Mouse (Mus musculus): ENCODE data around the gene Lif. TPM values are rescaled to one million over a fixed set of nuclear protein-coding genes. Genes with fewer than 3 reads are reported as not detected.

Gene Lif
- total and polyA plus RNA-seq, 3 experiments: 0.27 to 0.31 TPM; not detected in 1

DNA sequence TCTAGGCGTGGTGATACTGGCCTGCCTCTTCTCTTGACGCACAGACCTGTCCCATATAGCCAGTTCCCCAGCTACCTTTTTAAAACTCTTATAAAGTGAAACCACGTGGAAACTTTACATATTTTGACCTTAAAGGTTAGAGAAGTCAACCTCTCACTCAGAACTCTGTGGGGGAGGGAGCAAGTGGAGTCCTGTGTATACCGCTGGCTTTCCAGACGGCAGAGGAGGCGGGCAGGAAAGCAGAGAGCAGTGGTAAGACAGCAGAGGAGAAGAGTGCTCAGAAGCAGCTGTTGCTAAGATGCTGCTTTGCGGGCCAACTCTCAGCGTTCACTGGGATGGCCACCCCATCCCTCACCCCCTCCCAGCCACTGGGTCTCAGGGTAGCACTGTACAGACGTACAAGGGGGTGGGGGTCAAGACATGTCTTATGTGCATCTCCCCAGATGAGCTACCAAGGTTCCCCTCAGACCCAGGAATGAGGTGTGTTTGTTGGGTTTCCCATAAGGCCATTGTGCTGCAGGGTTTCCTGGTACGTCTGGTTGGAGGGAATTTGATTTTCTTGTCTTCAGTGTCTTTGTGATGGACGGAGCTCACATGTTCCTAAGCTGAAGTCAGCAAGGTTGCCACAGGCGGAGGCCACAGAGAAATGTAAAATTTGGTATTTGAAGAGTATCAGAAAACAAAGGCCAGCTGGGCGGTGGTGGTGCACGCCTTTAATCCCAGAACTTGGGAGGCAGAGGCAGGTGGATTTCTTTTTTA, 10.0 kb upstream of the Lif start:
- H3K27me3 ChIP-seq (ENCODE audit: control insufficient read depth in 1 of 2, insufficient read depth in 2 of 2, low read length in 2 of 2): no peaks in the 10 kb centered on the region
- H3K27ac ChIP-seq (ENCODE audit: control insufficient read depth, low read depth, low read length): no peak overlapping the region
- peaks cover 2 to 19% of the 10 kb centered on the region in 2 experiments; a peak in 3 of 4 replicates for H3K4me1 ChIP-seq (ENCODE audit: control insufficient read depth in 1 of 2, insufficient read depth in 2 of 2, low read length in 2 of 2)

DNA sequence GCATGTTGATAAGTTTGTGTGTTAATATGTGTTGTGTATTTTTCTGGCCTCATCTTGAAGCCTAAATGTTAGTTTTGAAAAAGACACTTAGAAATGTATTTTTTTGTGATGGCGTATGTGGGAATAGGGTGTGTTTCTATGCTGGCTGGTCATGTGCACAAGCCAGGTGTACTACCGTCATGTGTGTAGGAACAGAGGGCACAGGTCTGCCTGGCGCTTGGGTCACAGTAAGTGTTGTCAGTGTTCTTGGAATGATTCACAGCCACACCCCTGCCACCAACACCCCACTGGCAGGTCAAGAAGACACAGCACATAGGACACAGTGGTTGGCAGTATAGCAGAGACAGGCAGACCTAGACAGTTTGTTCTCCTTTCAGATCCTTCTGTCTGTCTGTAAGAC, 8.2 kb upstream of the Lif start:
- no peaks in the 10 kb centered on the region for H3K27me3 ChIP-seq (ENCODE audit: control insufficient read depth in 1 of 2, insufficient read depth in 2 of 2, low read length in 2 of 2)
- H3K4me1 ChIP-seq (ENCODE audit: control insufficient read depth in 1 of 2, insufficient read depth in 2 of 2, low read length in 2 of 2): peaks cover 2 to 19% of the 10 kb centered on the region in 2 experiments; a peak in 3 of 4 replicates
- no peak overlapping the region for H3K9ac ChIP-seq (ENCODE audit: control insufficient read depth, low read depth, low read length, poor library complexity, severe bottlenecking)
- no peaks in the 10 kb centered on the region for H3K79me2 ChIP-seq (ENCODE audit: control insufficient read depth, insufficient read depth, low read length, poor library complexity)
- no peaks in the 10 kb centered on the region for H3K9me3 ChIP-seq (replicated peaks; ENCODE audit: insufficient read depth, low read length)
- no peak overlapping the region for H3K27ac ChIP-seq (ENCODE audit: control insufficient read depth, low read depth, low read length)
- TF ChIP-seq MAFK (IDR thresholded peaks at IDR 0.05; ENCODE audit: borderline replicate concordance, low read depth, low read length): no peak
- no peak for TF ChIP-seq USF1 (IDR thresholded peaks at IDR 0.05; ENCODE audit: low read depth, low read length)
- TF ChIP-seq SMC3 (IDR thresholded peaks at IDR 0.05; ENCODE audit: low read depth, low read length): no peak
- no peak for TF ChIP-seq SIN3A (IDR thresholded peaks at IDR 0.05; ENCODE audit: low read length)
- TF ChIP-seq KAT2A (conservative IDR thresholded peaks at IDR 0.05; ENCODE audit: low read depth, low read length): no peak
- no peak for TF ChIP-seq NELFE (IDR thresholded peaks at IDR 0.05; ENCODE audit: low read depth, low read length)
- no peak for TF ChIP-seq E2F4 (IDR thresholded peaks at IDR 0.05; ENCODE audit: borderline replicate concordance, low read depth, low read length)
- no peak overlapping the region for H3K4me3 ChIP-seq (ENCODE audit: control insufficient read depth in 1 of 2, insufficient read depth in 1 of 2, low read depth in 2 of 2, low read length in 2 of 2)
- peaks cover 0 to 25% of the 10 kb centered on the region in 2 experiments; a peak in 2 of 4 replicates for H3K36me3 ChIP-seq (ENCODE audit: control insufficient read depth in 1 of 2, insufficient read depth in 2 of 2, low read length in 2 of 2)
- DNase-seq (ENCODE audit: low read depth, low spot score): no peak

More for the DNA sequence above, 10.0 kb upstream of the Lif start:
- no peak for DNase-seq (ENCODE audit: low read depth, low spot score)
- H3K4me3 ChIP-seq (ENCODE audit: control insufficient read depth in 1 of 2, insufficient read depth in 1 of 2, low read depth in 2 of 2, low read length in 2 of 2): no peak overlapping the region
- H3K36me3 ChIP-seq (ENCODE audit: control insufficient read depth in 1 of 2, insufficient read depth in 2 of 2, low read length in 2 of 2): peaks cover 0 to 25% of the 10 kb centered on the region in 2 experiments; a peak in 2 of 4 replicates
- H3K9me3 ChIP-seq (replicated peaks; ENCODE audit: insufficient read depth, low read length): no peaks in the 10 kb centered on the region
- H3K79me2 ChIP-seq (ENCODE audit: control insufficient read depth, insufficient read depth, low read length, poor library complexity): no peaks in the 10 kb centered on the region
- H3K9ac ChIP-seq (ENCODE audit: control insufficient read depth, low read depth, low read length, poor library complexity, severe bottlenecking): no peak overlapping the region
- no peak for TF ChIP-seq MXI1 (IDR thresholded peaks at IDR 0.05; ENCODE audit: low read depth, low read length)
- TF ChIP-seq RCOR1 (IDR thresholded peaks at IDR 0.05; ENCODE audit: low read depth, low read length): no peak
- no peak for TF ChIP-seq EP300 (IDR thresholded peaks at IDR 0.05; ENCODE audit: low read depth in 1 of 2, low read length in 2 of 2)
- no peak for TF ChIP-seq ZNF384 (IDR thresholded peaks at IDR 0.05; ENCODE audit: low read depth, low read length)
- no peak for TF ChIP-seq TAL1 (IDR thresholded peaks at IDR 0.05; ENCODE audit: low read length)
- no peak for TF ChIP-seq NRF1 (IDR thresholded peaks at IDR 0.05; ENCODE audit: insufficient read depth, low read depth, low read length, poor library complexity, severe bottlenecking)
- TF ChIP-seq ELF1 (IDR thresholded peaks at IDR 0.05; ENCODE audit: low read depth, low read length): no peak
- no peak for TF ChIP-seq GATA1 (IDR thresholded peaks at IDR 0.05; ENCODE audit: low read depth, low read length)
- no peak for TF ChIP-seq BHLHE40 (IDR thresholded peaks at IDR 0.05; ENCODE audit: borderline replicate concordance, low read depth, low read length)
- TF ChIP-seq JUND (IDR thresholded peaks at IDR 0.05; ENCODE audit: low read depth, low read length): no peak
- no peak for TF ChIP-seq CTCF (IDR thresholded peaks at IDR 0.05 in 2 of 3, conservative IDR thresholded peaks at IDR 0.05 in 1 of 3; ENCODE audit: control insufficient read depth in 1 of 3, insufficient read depth in 1 of 3, low read depth in 2 of 3, low read length in 3 of 3, poor library complexity in 1 of 3, severe bottlenecking in 1 of 3)
- TF ChIP-seq ZKSCAN1 (IDR thresholded peaks at IDR 0.05; ENCODE audit: low read depth, low read length): no peak
- TF ChIP-seq POLR2A (IDR thresholded peaks at IDR 0.05; ENCODE audit: control insufficient read depth in 1 of 2, insufficient read depth in 1 of 2, low read depth in 1 of 2, low read length in 2 of 2, poor library complexity in 1 of 2): no peak
- no peak for TF ChIP-seq SIN3A (IDR thresholded peaks at IDR 0.05; ENCODE audit: low read length)
- no peak for TF ChIP-seq CHD1 (IDR thresholded peaks at IDR 0.05; ENCODE audit: low read depth, low read length)
- TF ChIP-seq POLR2AphosphoS2 (IDR thresholded peaks at IDR 0.05; ENCODE audit: low read length): no peak
- TF ChIP-seq MAX (IDR thresholded peaks at IDR 0.05; ENCODE audit: low read length): no peak
- TF ChIP-seq ETS1 (IDR thresholded peaks at IDR 0.05; ENCODE audit: low read depth, low read length): no peak
- no peak for TF ChIP-seq RAD21 (IDR thresholded peaks at IDR 0.05; ENCODE audit: low read depth, low read length)
- TF ChIP-seq TBP (IDR thresholded peaks at IDR 0.05; ENCODE audit: low read depth, low read length): no peak

All from MEL (cell line).